Mouse (Mus musculus) embryonic stem cell, embryonic (primary cell): Measurements from ENCODE around the gene Alkbh4.

ENCODE experiments used
- CTCF ChIA-PET, 4 experiments: fragments of 300-600 bp in 2 of 4; fragments of 350-600 bp in 2 of 4; sonication (Branson Sonifier 250); formaldehyde crosslinking; loops; one replicate each; lab custom pipeline; 2022; ENCODE audit warnings: inconsistent platforms in 2 of 4; lab: Charles Lee
- POLR2A ChIA-PET, 4 experiments: fragments of 300-600 bp in 2 of 4; fragments of 350-600 bp in 2 of 4; sonication (Branson Sonifier 250); formaldehyde crosslinking; loops; one replicate each; lab custom pipeline; 2022; ENCODE audit warnings: antibody characterized with exemption in 4 of 4, inconsistent platforms in 1 of 4; lab: Charles Lee

Gene Alkbh4

DNA sequence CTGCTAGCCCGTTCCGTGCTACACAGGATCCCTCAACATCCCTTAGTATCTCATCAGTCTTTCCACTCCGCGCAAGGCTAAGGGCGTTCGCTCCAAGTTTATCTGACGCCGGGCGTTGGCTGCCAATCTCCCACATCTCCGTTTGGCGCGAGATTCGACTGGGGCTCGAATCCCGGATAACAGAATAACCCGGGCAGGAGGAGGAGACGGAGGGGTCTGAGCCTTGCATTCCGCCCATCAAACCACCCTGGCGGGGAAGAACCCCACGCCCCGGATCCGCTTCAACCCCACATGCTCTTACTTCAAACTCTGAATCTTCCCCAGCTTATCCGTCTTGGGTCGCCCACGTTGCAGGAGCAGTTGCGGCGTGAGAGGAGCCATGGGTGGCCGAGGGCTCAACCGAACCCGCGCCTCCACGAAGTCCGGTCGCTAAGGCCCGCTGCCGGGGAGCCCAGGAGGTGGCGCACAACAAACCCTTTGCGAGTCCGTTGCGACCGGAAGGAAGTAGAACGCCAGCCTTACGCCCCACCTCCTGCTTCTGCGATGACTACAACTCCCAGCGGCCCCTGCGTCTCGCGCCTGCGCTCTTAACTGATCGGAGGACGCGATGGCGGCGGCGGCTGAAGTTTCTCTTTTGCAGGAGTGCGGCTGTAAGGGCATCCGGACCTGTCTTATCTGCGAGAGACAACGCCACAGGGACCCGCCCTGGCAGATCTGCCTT lies at the start of gene Alkbh4, which contains the start of gene Lrwd1:
Gene Alkbh4, plus strand, starts transcription at position 576 of the 721 bp plus-strand sequence.
Gene Lrwd1, minus strand, starts transcription at position 504 of the 721 bp plus-strand sequence.
- CTCF ChIA-PET, result interaction anchor here in 3 of 4 experiments (0.6 to 1.7 kb wide), 7 partner anchors 33 to 258 kb away, joined by 3 to 6 read pairs (median 4); no protein-coding TSS in a partner anchor
- POLR2A ChIA-PET, result interaction anchor here in 3 of 4 experiments (0.6 to 2.8 kb wide), 7 partner anchors 12 to 263 kb away, joined by 3 to 11 read pairs (median 7); partner anchors contain the start of genes Polr2j (in 2 of the 3) and Ywhag (in 1 of the 3)

DNA sequence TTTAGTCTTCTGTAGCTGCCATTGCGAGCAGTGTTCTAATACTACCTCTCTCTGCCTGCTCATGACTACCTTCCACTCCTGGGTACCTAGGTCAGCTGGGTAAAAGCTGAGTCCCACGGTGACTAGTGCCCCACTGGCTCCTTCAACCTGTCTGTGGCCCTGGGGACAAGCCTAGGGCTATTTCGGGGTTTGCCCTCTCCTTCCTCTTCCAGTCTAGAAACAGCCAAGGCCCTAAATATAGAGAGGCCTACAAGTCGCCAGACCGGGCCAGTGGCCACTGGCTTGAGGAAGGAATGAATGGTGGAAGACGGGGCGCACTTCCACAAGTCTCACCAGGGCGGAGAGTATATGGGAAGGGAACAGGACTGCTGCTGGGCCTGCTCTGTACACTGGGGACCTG lies 49.7 kb upstream of the Alkbh4 start:
- POLR2A ChIA-PET, result interaction anchor here in 3 of 4 experiments (0.5 to 1.9 kb wide), 5 partner anchors 10 to 150 kb away, joined by 4 to 7 read pairs (median 5); partner anchors contain the start of gene Dtx2 (in 1 of the 3)
- CTCF ChIA-PET, result interaction anchor here in 2 of 4 experiments (0.5 to 0.9 kb wide), 2 partner anchors 20 kb away, joined by 3 to 6 read pairs; no protein-coding TSS in a partner anchor

DNA sequence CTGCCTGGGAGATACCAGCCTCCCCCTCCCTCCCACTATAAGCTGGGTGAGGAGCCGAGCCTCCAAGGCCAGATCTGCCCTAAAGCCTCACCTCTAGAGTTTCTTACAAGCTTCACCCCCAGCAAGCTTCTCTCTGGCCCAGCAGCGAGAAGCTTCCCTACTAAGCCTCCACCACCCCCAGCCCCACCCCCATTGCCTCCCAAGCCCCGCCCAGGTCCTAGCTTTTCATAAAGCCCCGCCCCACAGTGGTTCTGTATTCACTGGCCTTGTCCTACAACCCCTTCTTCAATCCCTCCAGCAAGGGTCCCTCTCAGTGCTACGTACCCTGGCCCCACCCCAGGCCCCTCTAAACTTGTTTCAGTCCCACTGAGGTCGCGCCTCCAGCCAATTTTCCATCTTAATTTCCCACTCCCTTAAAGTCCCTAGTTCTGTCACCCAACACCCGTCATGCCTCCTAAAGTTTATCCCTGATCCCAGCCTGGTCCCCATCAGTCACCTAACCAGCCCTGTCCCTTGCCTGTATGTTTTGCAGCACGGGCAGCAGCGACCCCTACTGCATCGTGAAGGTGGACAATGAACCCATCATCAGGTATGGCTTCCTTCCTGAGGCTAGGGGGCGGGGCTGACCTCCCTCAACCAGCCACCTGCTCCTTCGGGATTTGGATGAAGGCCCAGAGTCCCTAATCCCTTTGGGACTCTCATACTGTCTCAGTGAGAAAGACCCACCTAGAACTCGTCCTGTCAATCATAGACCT lies 46.9 kb upstream of the Alkbh4 start:
- ChIA-PET POLR2A (interaction anchor here in 2 of 4 experiments (0.5 to 1.5 kb wide), 8 partner anchors 11 to 831 kb away, joined by 3 to 5 read pairs (median 3); partner anchors contain the start of gene Dtx2 (in 1 of the 2)), CTCF (interaction anchor here (0.5 to 3.0 kb wide), 21 partner anchors 9 to 289 kb away, joined by 3 to 18 read pairs (median 4); no protein-coding TSS in a partner anchor)

DNA sequence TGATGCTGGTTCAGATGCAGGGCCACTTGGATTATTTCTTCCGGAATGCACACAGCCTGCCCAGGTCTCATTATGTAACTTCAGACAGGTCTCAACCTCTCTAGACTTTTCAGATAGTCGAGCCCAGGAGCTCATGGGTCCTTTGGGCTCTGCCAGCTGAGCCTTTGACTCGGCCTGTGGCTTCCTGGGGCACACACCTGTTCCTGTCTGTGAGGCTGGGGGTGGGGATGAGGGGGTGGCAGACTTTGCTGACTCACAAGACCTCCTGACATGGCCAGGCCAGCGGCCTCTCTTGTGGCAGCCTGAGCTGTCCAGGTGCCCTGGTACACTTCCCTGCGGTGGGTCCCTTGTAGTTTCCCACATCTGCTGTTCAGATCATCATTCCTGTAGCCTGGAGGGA lies 44.0 kb upstream of the Alkbh4 start:
- POLR2A ChIA-PET, result interaction anchor here in 3 of 4 experiments (0.8 to 1.7 kb wide), 4 partner anchors 11 to 158 kb away, joined by 3 to 5 read pairs (median 4); partner anchors contain the start of gene Ywhag (in 1 of the 3)
- CTCF ChIA-PET, result interaction anchor here in 3 of 4 experiments (0.5 to 2.1 kb wide), 7 partner anchors 8 to 622 kb away, joined by 3 to 7 read pairs (median 3); partner anchors contain the start of gene Rasa4 (in 1 of the 3)

DNA sequence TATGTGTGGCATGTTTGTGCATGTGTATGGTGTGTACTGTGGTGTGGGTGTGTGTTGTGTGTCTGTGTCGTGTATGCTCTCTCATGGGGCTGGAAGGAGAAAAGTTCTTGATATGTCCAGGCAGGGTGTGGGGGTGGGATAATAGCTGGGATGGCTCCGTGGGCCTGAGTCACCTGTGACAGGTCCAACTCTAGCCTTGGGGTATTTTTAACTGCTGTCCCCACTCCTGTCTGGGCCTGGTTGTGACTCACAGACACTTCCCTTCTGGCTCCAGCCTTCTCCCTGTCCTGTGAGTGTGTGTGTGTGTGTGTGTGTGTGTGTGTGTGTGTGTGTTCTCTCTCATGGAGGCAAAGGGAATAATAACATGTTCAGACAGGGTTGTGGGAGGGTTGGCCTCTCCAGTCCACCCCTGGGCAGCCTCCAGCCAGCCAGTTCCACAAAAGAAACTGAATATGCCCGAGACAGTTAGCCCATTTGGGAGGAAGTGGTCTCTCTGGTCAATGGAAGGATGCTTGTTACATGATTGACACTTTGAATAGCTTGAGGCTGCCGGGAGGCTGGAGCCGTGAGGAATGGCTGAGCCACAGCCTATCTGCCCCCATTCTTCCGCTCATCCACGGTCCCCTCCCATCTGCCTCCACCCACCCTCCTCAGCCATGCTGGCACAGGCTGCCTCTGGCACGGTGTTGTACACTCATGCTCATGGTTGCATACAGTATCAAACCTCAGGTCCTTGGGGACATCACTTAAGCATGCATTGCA lies 41.5 kb upstream of the Alkbh4 start:
- CTCF ChIA-PET, result interaction anchor here in 2 of 4 experiments (0.7 to 2.0 kb wide), 3 partner anchors 87 to 193 kb away, joined by 3 to 5 read pairs (median 5); no protein-coding TSS in a partner anchor
- POLR2A ChIA-PET, result interaction anchor here in 3 of 4 experiments (0.6 to 1.3 kb wide), 5 partner anchors 11 to 173 kb away, joined by 3 to 5 read pairs (median 3); partner anchors contain the start of gene Rasa4 (in 1 of the 3)

- CTCF ChIA-PET, result interaction anchor here in 2 of 4 experiments (0.6 to 2.0 kb wide), 5 partner anchors 9 to 194 kb away, joined by 3 to 5 read pairs (median 3); partner anchors contain the start of gene Rasa4 (in 1 of the 2)
- POLR2A ChIA-PET, result interaction anchor here in 3 of 4 experiments (0.6 to 1.5 kb wide), 9 partner anchors 11 to 1656 kb away, joined by 3 to 5 read pairs (median 3); partner anchors contain the start of gene Rasa4 (in 1 of the 3)
Measured at GRCm38 (mm10) chr5:136095089-136095488, 40.9 kb upstream of the Alkbh4 start.

GRCm38 (mm10) chr5:136098536-136098935 lies 37.4 kb upstream of the Alkbh4 start:
- ChIA-PET CTCF (interaction anchor here in 3 of 4 experiments (0.5 to 1.7 kb wide), 5 partner anchors 9 to 221 kb away, joined by 3 to 6 read pairs (median 4); partner anchors contain the start of gene Alkbh4 (in 1 of the 3)), POLR2A (interaction anchor here in 3 of 4 experiments (0.5 to 1.8 kb wide), 6 partner anchors 12 to 320 kb away, joined by 3 to 4 read pairs (median 4); partner anchors contain the start of genes Mdh2 (in 1 of the 3), Polr2j (in 1 of the 3) and Styxl1 (in 1 of the 3))

DNA sequence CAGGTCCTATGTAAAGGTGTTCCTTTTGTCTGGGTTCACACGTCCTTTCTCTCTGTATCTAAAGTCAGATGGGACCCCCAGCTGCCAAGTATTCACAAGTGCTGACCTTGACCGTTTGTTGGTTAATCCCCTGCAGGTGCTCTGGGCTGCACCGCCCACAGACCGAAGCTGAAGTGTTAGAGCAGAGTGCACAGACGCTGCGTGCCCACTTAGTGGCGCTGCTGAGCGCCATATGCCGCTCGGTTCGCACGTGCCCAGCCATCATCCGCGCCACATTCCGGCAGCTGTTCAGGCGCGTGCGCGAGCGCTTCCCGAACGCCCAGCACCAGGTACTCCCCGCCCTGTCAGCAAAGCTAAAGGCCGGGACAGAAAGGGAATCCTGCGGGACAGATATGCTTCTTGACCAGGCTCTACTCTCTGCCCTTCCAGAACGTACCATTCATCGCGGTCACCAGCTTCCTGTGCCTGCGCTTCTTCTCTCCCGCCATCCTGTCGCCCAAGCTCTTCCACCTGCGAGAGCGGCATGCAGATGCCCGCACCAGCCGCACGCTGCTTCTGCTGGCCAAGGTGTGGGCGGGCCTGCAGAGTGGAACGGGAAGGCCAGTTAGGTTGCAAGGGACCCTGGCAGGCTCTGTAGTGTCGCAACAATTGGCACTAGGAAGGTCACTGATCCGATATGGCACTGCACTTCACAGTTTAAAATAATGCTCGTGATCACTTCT lies 33.7 kb upstream of the Alkbh4 start:
- CTCF ChIA-PET, result interaction anchor here (0.5 to 5.5 kb wide), 54 partner anchors 10 to 1465 kb away, joined by 3 to 53 read pairs (median 4); partner anchors contain the start of genes Polr2j (in 2 of the 4), Rasa4 (in 2 of the 4), Dtx2 (in 1 of the 4) and Hspb1 (in 1 of the 4)
- POLR2A ChIA-PET, result interaction anchor here (0.5 to 5.2 kb wide), 45 partner anchors 9 to 1684 kb away, joined by 3 to 39 read pairs (median 4); partner anchors contain the start of genes Polr2j (in 4 of the 4), Rasa4 (in 2 of the 4), Ywhag (in 2 of the 4) and Dtx2 (in 1 of the 4)

- CTCF ChIA-PET, result interaction anchor here in 3 of 4 experiments (0.6 to 5.5 kb wide), 11 partner anchors 9 to 1164 kb away, joined by 3 to 53 read pairs (median 4); partner anchors contain the start of genes Polr2j (in 2 of the 3) and Rasa4 (in 1 of the 3)
- POLR2A ChIA-PET, result interaction anchor here in 3 of 4 experiments (0.6 to 5.2 kb wide), 11 partner anchors 8 to 877 kb away, joined by 3 to 39 read pairs (median 5); partner anchors contain the start of genes Polr2j (in 1 of the 3) and Rasa4 (in 1 of the 3)
Measured at GRCm38 (mm10) chr5:136104511-136104910, 31.4 kb upstream of the Alkbh4 start.

GRCm38 (mm10) chr5:136108486-136108885 lies 27.5 kb upstream of the Alkbh4 start:
- POLR2A ChIA-PET, result interaction anchor here in 1 of 4 experiments (0.6 kb wide), 1 partner anchor 13 kb away, joined by 3 read pairs; no protein-coding TSS in a partner anchor
- CTCF ChIA-PET, result interaction anchor here in 1 of 4 experiments (1.0 kb wide), 1 partner anchor 253 kb away, joined by 3 read pairs; no protein-coding TSS in a partner anchor

GRCm38 (mm10) chr5:136109042-136109441 lies 26.9 kb upstream of the Alkbh4 start:
- POLR2A ChIA-PET, result no interaction called here
- CTCF ChIA-PET, result no interaction called here

DNA sequence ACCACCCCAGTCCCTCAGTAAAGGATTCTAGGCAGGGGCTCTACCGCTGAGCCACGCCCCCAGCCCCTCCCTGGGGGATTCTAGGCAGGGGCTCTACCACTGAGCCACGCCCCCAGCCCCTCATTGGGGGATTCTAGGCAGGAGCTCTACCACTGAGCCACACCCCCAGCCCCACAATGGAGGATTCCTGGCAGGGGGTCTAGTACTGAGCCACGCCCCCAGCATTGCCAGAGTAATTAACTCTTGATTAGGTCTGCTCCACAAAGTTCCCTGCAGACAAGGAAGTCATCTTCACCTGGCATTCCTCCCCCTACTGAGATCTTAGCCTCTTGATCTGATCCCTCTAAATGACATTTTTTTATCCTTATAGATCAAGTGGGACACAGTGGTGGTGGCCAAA lies 22.4 kb upstream of the Alkbh4 start:
- CTCF ChIA-PET, result interaction anchor here (0.5 to 2.9 kb wide), 5 partner anchors 9 to 34 kb away, joined by 3 to 15 read pairs (median 4); no protein-coding TSS in a partner anchor
- POLR2A ChIA-PET, result interaction anchor here in 2 of 4 experiments (0.7 to 4.7 kb wide), 6 partner anchors 10 to 559 kb away, joined by 3 to 39 read pairs (median 4); no protein-coding TSS in a partner anchor

- ChIA-PET POLR2A (interaction anchor here (0.6 to 4.7 kb wide), 42 partner anchors 9 to 338 kb away, joined by 3 to 39 read pairs (median 4); partner anchors contain the start of genes Mdh2 (in 2 of the 4), Styxl1 (in 2 of the 4), Dtx2 (in 1 of the 4) and Hspb1 (in 1 of the 4)), CTCF (interaction anchor here (0.6 to 4.1 kb wide), 20 partner anchors 9 to 215 kb away, joined by 3 to 53 read pairs (median 3); partner anchors contain the start of gene Zp3 (in 1 of the 4))
Measured at GRCm38 (mm10) chr5:136115891-136116783, 19.8 kb upstream of the Alkbh4 start, which contains the start of gene Polr2j. Gene Polr2j, plus strand, starts transcription at chr5:136116631.

DNA sequence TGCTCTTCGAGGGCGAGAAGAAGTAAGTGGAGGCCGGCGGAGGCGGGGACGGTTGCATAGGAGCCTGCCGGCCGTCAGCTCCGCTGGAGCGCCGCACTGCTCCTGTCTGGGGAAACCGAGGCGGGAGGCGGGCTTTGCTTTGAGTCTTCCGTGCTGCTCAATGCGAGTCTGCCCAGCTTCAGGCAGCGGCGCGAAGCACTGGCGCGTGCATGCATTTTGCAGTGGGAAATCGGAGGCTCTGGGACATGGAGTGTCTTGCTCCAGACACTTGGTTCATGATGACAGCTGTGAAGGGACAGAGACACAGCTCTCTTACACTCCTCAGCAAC lies 19.2 kb upstream of the Alkbh4 start:
- ChIA-PET POLR2A (interaction anchor here (0.7 to 4.7 kb wide), 29 partner anchors 10 to 339 kb away, joined by 3 to 39 read pairs (median 5); partner anchors contain the start of genes Mdh2 (in 2 of the 4), Styxl1 (in 2 of the 4) and Ywhag (in 1 of the 4)), CTCF (interaction anchor here (0.6 to 4.1 kb wide), 14 partner anchors 10 to 215 kb away, joined by 3 to 53 read pairs (median 3); partner anchors contain the start of gene Zp3 (in 1 of the 4))
